Comparison of ENCODE assay signal across 8 mouse cellular contexts in the genomic region with DNA sequence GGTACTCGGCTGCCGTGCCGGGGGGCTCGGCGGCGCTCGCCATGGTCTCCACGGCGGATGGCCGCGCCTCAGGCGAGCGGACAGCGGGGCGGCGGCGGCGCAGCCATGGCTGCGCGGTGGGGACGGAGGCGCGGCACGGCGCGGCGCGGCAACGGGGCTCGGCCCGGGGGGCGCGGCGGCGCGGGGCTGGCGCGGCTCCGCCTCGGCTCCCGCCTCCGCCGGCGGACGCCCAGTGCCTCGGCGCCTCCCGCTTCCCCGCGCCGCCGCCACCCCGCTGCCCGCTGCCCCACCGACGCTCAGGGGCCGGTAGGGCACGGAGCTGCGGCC. TPM values are rescaled to one million over a fixed set of nuclear protein-coding genes. Genes with fewer than 3 reads are reported as not detected.
DNase-seq lines count a peak whose midpoint lies in the region; ATAC-seq and TF ChIP-seq lines count a peak whose summit lies in the region.

No protein-coding gene starts in this region.

- H3K36me3 ChIP-seq in erythroblast, embryonic 14.5 days (ENCODE audit: control insufficient read depth): no peaks in the 10 kb centered on the region
- H3K36me3 ChIP-seq in spleen, adult 2 months (ENCODE audit: control insufficient read depth, insufficient read depth, low read length): no peaks in the 10 kb centered on the region
- H3K36me3 ChIP-seq in limb, embryonic 15.5 days: no peaks in the 10 kb centered on the region

- no peak for DNase-seq in spleen, adult 2 months (ENCODE audit: low read depth in 1 of 2, low spot score in 2 of 2)
- DNase-seq in spleen, adult 18-20 months: no peak
- DNase-seq in urinary bladder, postnatal 10 days (ENCODE audit: low spot score): no peak
- no peak for DNase-seq in frontal cortex, postnatal 14 days (ENCODE audit: low spot score in 2 of 2)
- DNase-seq in layer of hippocampus, adult 11-12 months (ENCODE audit: low spot score): no peak

- H3K4me3 ChIP-seq in erythroblast, embryonic 14.5 days (replicated peaks): peak overlapping the region; percentile 68
- peak overlapping the region; percentile 52; the same call in 1 of the 2 replicates for H3K4me3 ChIP-seq in spleen, adult 2 months (ENCODE audit: extremely low read depth, insufficient read depth, insufficient read length)
- H3K4me3 ChIP-seq in limb, embryonic 15.5 days: peak overlapping the region; percentile 71

- TF ChIP-seq POLR2A in spleen, adult 2 months (IDR thresholded peaks at IDR 0.05; ENCODE audit: low read depth, low read length): no peak

- H3K27ac ChIP-seq in spleen, adult 2 months (ENCODE audit: insufficient read depth, low read length): no peak overlapping the region
- H3K27ac ChIP-seq in limb, embryonic 15.5 days: peak overlapping the region; percentile 74

- no peak for ATAC-seq in erythroblast, adult 5-6 weeks (replicated peaks; ENCODE audit: low FRiP score, poor library complexity, severe bottlenecking)
- ATAC-seq in limb, embryonic 15.5 days (ENCODE audit: insufficient number of reproducible peaks, low FRiP score, low TSS enrichment, low read depth): no peak

- peaks cover 23% of the 10 kb centered on the region for H3K9me3 ChIP-seq in erythroblast, embryonic 14.5 days (ENCODE audit: control insufficient read depth, low read length)
- H3K9me3 ChIP-seq in limb, embryonic 15.5 days: no peaks in the 10 kb centered on the region

- under 1% methylated on average over 59 of the region's 59 CpGs for WGBS in spleen, adult 2 months
- WGBS in limb, embryonic 15.5 days: 0% methylated on average over 21 of the region's 59 CpGs

- peaks cover 34% of the 10 kb centered on the region for H3K4me1 ChIP-seq in erythroblast, embryonic 14.5 days (ENCODE audit: control insufficient read depth)
- H3K4me1 ChIP-seq in spleen, adult 2 months (ENCODE audit: control insufficient read depth, insufficient read depth, insufficient read length): peaks cover 9% of the 10 kb centered on the region
- peaks cover 17% of the 10 kb centered on the region for H3K4me1 ChIP-seq in limb, embryonic 15.5 days

- peak overlapping the region; percentile 100 for H3K4me2 ChIP-seq in limb, embryonic 15.5 days

- H3K27me3 ChIP-seq in erythroblast, embryonic 14.5 days (ENCODE audit: control insufficient read depth): peaks cover 65% of the 10 kb centered on the region
- peaks cover 15% of the 10 kb centered on the region for H3K27me3 ChIP-seq in spleen, adult 2 months (ENCODE audit: control insufficient read depth, insufficient read depth, low read length)
- peaks cover 12% of the 10 kb centered on the region; the same call in 1 of the 2 replicates for H3K27me3 ChIP-seq in limb, embryonic 15.5 days

- TF ChIP-seq CTCF in spleen, adult 2 months (IDR thresholded peaks at IDR 0.05; ENCODE audit: extremely low read depth, insufficient read depth, insufficient read length, insufficient replicate concordance): no peak

- H3K9ac ChIP-seq in limb, embryonic 15.5 days: peak overlapping the region; percentile 60

RNA-seq across cellular contexts. Expression of gene Iqsec1, which starts 0.2 kb away (rescaled TPM):
- polyA plus RNA-seq in erythroblast, embryonic 14.5 days (2012): 9.7 and 10.6 TPM in 2 replicates
- total RNA-seq in erythroblast, adult 5-6 weeks (2015; ENCODE audit: low replicate concordance): 118 and 132 TPM in 2 replicates
- 65.5 and 104 TPM in 2 replicates for total RNA-seq in erythroblast, adult 5-6 weeks (2017; ENCODE audit: low replicate concordance)
- 230 and 427 TPM in 2 replicates for polyA plus RNA-seq in spleen, adult 2 months (2012; rRNA removed)
- polyA plus RNA-seq in limb, embryonic 15.5 days (2015; fragmentation: Nextera tagmentation; extraction: Ambion mirVana): 11.4 and 11.6 TPM in 2 replicates

Comparison
In these comparisons a context has a peak if more than half of its experiments do, and no peak if none do; other contexts are left out.
1. RNA of gene Iqsec1, which starts 0.2 kb away (polyA plus RNA-seq): 230 to 427 TPM in spleen, adult 2 months; 11.4 to 11.6 TPM in limb, embryonic 15.5 days and 9.7 to 10.6 TPM in erythroblast, embryonic 14.5 days; every median in the first group is over 10 times any median in the second.
2. Peak in every context shown above with its lines, with median percentiles within 50 percentile points of each other: H3K4me3 ChIP-seq.